Mouse (Mus musculus) thymus, adult 2 months (tissue): ENCODE data around the gene Kat8.

ENCODE experiments used
- CTCF ChIP-seq: fragments of 200-500 bp; IDR thresholded peaks from 2 replicates; pipeline ENCODE4 v1.5.1; 2012; ENCODE audit warnings: mild to moderate bottlenecking, control low read depth, low read length, moderate library complexity, borderline replicate concordance; ENCODE audit not compliant: control insufficient read depth, poor library complexity, insufficient read depth; ENCODE audit errors: extremely low read depth
- POLR2A ChIP-seq: fragments of 200-500 bp; IDR thresholded peaks from 2 replicates; pipeline ENCODE4 v1.6.1; 2012; ENCODE audit warnings: mild to moderate bottlenecking, low read length, control low read depth, moderate library complexity; ENCODE audit not compliant: control insufficient read depth, poor library complexity, insufficient read depth; ENCODE audit errors: extremely low read depth

DNA sequence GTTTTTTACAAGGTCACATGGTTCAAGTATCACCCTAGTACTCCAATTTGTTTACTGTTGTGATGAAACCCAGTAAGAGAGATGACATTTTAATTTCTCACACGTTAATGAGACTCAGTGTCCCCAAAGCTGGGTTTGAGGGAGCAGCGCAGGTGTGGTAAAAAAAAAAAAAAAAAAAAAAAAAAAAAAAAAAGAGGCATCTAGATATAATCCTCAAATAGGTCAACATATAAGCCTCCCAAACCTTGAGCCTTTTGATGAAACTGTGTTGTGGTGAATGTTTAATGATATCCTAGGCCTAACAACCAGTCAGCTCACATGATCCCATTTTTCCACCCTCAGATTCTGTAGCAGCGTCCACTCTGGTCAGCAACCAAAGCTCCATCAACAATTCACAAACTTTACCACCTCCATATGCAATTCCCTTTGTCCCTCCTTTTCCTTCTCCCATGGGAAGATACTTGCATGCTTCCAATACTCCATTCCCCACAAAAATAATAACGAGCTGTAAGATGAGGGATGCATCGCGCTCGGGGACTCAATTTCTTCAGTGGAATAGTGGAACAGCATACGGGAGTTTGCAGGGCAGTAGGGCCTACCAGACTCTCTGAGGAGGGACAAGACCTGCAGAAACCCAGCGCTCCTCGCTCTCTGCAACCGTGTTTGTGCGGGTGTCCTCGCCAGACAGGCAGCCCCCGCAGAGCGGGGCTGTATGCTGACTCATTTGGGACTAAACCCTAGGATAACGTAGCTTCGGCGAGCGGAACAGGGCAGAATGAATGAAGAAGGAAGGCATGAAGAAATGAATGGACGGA, 37.3 kb upstream of the Kat8 start:
- TF ChIP-seq CTCF: no peak
- TF ChIP-seq POLR2A: no peak
